Comparison of ENCODE assay signal across 14 mouse cellular contexts in genomic region chr11:120122126-120122525, GRCm38 (mm10). TPM values are rescaled to one million over a fixed set of nuclear protein-coding genes. Genes with fewer than 3 reads are reported as not detected.
DNase-seq lines count a peak whose midpoint lies in the region; ATAC-seq lines count a peak whose summit lies in the region.
"Had no signal": no experiment of that assay in that cellular context is flagged by ENCODE, and none has a peak within 500 bp of the region (broad histone marks: within the 10 kb centered on the region; RNA-seq: fewer than 3 reads in every experiment).

No protein-coding gene starts in this region.

- no peak for ATAC-seq in hindbrain, embryonic 16.5 days
- ATAC-seq: inflammation-experienced regulatory T-cells, adult 6 months had no signal

- H3K36me3 ChIP-seq in hindbrain, embryonic 10.5 days = peaks cover 86% of the 10 kb centered on the region
- peaks cover 3% of the 10 kb centered on the region for H3K36me3 ChIP-seq in hindbrain, embryonic 16.5 days (ENCODE audit: control insufficient read depth, insufficient read depth, low read length)

- no peak overlapping the region for H3K4me2 ChIP-seq in hindbrain, embryonic 16.5 days (ENCODE audit: low read length)
- H3K4me2 ChIP-seq: limb, embryonic 12.5 days; neural tube, embryonic 15.5 days had no signal

- no peak overlapping the region for H3K4me3 ChIP-seq in hindbrain, embryonic 10.5 days
- H3K4me3 ChIP-seq in hindbrain, embryonic 16.5 days (ENCODE audit: low read length) = no peak overlapping the region
- no peak overlapping the region for H3K4me3 ChIP-seq in brown adipose tissue, adult 24 weeks (ENCODE audit: insufficient read depth, low read depth, low read length)
- H3K4me3 ChIP-seq: limb, embryonic 12.5 days; neural tube, embryonic 15.5 days had no signal

- no peaks in the 10 kb centered on the region for H3K27me3 ChIP-seq in hindbrain, embryonic 10.5 days (ENCODE audit: insufficient read depth, poor library complexity, severe bottlenecking)
- no peaks in the 10 kb centered on the region for H3K27me3 ChIP-seq in hindbrain, embryonic 16.5 days (replicated peaks; ENCODE audit: control insufficient read depth, insufficient read depth, low read length)
- H3K27me3 ChIP-seq: neural tube, embryonic 15.5 days had no signal

- WGBS in hindbrain, embryonic 10.5 days = 91% methylated on average over 12 of the region's 12 CpGs
- WGBS in hindbrain, embryonic 16.5 days = 74% methylated on average over 12 of the region's 12 CpGs

- no peaks in the 10 kb centered on the region for H3K9me3 ChIP-seq in hindbrain, embryonic 10.5 days
- H3K9me3 ChIP-seq in hindbrain, embryonic 16.5 days (ENCODE audit: control insufficient read depth, low read length) = no peaks in the 10 kb centered on the region
- H3K9me3 ChIP-seq: limb, embryonic 12.5 days; neural tube, embryonic 15.5 days had no signal

- peak overlapping the region; percentile 42; the same call in 1 of the 2 replicates for H3K27ac ChIP-seq in hindbrain, embryonic 10.5 days
- no peak overlapping the region for H3K27ac ChIP-seq in hindbrain, embryonic 16.5 days (ENCODE audit: low read depth, low read length)
- peak overlapping the region; percentile 58; the same call in 1 of the 2 replicates for H3K27ac ChIP-seq in brown adipose tissue, adult 24 weeks (replicated peaks; ENCODE audit: low read depth, low read length)
- H3K27ac ChIP-seq: limb, embryonic 12.5 days; macrophage; neural tube, embryonic 15.5 days had no signal

- peaks cover 9% of the 10 kb centered on the region; the same call in 1 of the 2 replicates for H3K4me1 ChIP-seq in hindbrain, embryonic 10.5 days (replicated peaks)
- H3K4me1 ChIP-seq in hindbrain, embryonic 16.5 days (ENCODE audit: control insufficient read depth, insufficient read depth, low read depth, low read length) = peaks cover 14% of the 10 kb centered on the region
- H3K4me1 ChIP-seq in brown adipose tissue, adult 24 weeks (ENCODE audit: control insufficient read depth, insufficient read depth, insufficient read length, low read length) = no peaks in the 10 kb centered on the region

- DNase-seq in cerebellum, adult 9-11 months = peak; percentile 51
- no peak for DNase-seq in cerebellum, adult 11 months
- DNase-seq in hindbrain, embryonic 10.5 days (ENCODE audit: low spot score) = no peak
- peak; percentile 84 for DNase-seq in Muller cell, postnatal 12 days (ENCODE audit: inconsistent ontology term)
- DNase-seq in layer of hippocampus, adult 11-12 months (ENCODE audit: low spot score) = no peak
- no peak for DNase-seq in right cerebral cortex, postnatal 25 days
- DNase-seq: B cell, adult 2 months; gastrocnemius, postnatal 25 days had no signal

- no peak overlapping the region for H3K9ac ChIP-seq in hindbrain, embryonic 16.5 days (ENCODE audit: low read depth, low read length)
- H3K9ac ChIP-seq: limb, embryonic 12.5 days; neural tube, embryonic 15.5 days had no signal

RNA-seq across cellular contexts. Expression of gene Ndufaf8, which starts 23.4 kb away (rescaled TPM):
- 86.4 and 92.2 TPM in 2 replicates for polyA plus RNA-seq in hindbrain, embryonic 10.5 days (2016; fragmentation: Nextera tagmentation; extraction: Ambion mirVana)
- 47.1 and 62.7 TPM in 2 replicates for polyA plus RNA-seq in hindbrain, embryonic 16.5 days (2015; fragmentation: Nextera tagmentation; extraction: Ambion mirVana)
- 84.1 and 118 TPM in 2 replicates for polyA plus RNA-seq in brown adipose tissue, adult 24 weeks (2012; ENCODE audit: insufficient read depth, insufficient read length, missing spikeins)

RNA-seq across cellular contexts. Expression of gene Tepsin, which starts 23.6 kb away (rescaled TPM):
- polyA plus RNA-seq in hindbrain, embryonic 10.5 days (2016; fragmentation: Nextera tagmentation; extraction: Ambion mirVana) = 21.4 and 25.3 TPM in 2 replicates
- polyA plus RNA-seq in hindbrain, embryonic 16.5 days (2015; fragmentation: Nextera tagmentation; extraction: Ambion mirVana) = 20.5 and 22.9 TPM in 2 replicates
- 3.7 and 4.8 TPM in 2 replicates for polyA plus RNA-seq in brown adipose tissue, adult 24 weeks (2012; ENCODE audit: insufficient read depth, insufficient read length, missing spikeins)

RNA-seq across cellular contexts. Expression of gene Slc38a10, which starts 29.0 kb away (rescaled TPM):
- 99.1 and 114 TPM in 2 replicates for polyA plus RNA-seq in hindbrain, embryonic 10.5 days (2016; fragmentation: Nextera tagmentation; extraction: Ambion mirVana)
- polyA plus RNA-seq in hindbrain, embryonic 16.5 days (2015; fragmentation: Nextera tagmentation; extraction: Ambion mirVana) = 114 and 122 TPM in 2 replicates
- 80.3 and 82.0 TPM in 2 replicates for polyA plus RNA-seq in brown adipose tissue, adult 24 weeks (2012; ENCODE audit: insufficient read depth, insufficient read length, missing spikeins)

RNA-seq across cellular contexts. Expression of gene Cep131, which starts 35.5 kb away (rescaled TPM):
- polyA plus RNA-seq in hindbrain, embryonic 10.5 days (2016; fragmentation: Nextera tagmentation; extraction: Ambion mirVana) = 39.6 and 45.4 TPM in 2 replicates
- polyA plus RNA-seq in hindbrain, embryonic 16.5 days (2015; fragmentation: Nextera tagmentation; extraction: Ambion mirVana) = 24.2 and 27.3 TPM in 2 replicates
- polyA plus RNA-seq in brown adipose tissue, adult 24 weeks (2012; ENCODE audit: insufficient read depth, insufficient read length, missing spikeins) = 1.9 and 3.0 TPM in 2 replicates

Comparison
In these comparisons a context has a peak if more than half of its experiments do, and no peak if none do; other contexts are left out.
1. DNase-seq: peak in cerebellum, adult 9-11 months (single experiment) and Muller cell, postnatal 12 days (single experiment); none in cerebellum, adult 11 months (single experiment), hindbrain, embryonic 10.5 days (single experiment), layer of hippocampus, adult 11-12 months (single experiment) and right cerebral cortex, postnatal 25 days (single experiment).